Mouse (Mus musculus) forebrain, embryonic 16.5 days (tissue): Measurements from ENCODE around the gene Tmem231. TPM values are rescaled to one million over a fixed set of nuclear protein-coding genes. Genes with fewer than 3 reads are reported as not detected.

ENCODE experiments used
- ATAC-seq: fragments of 200-750 bp; cut with Nextera tagmentation; 2 replicates; pipeline ENCODE4 v1.8.0; 2017; ENCODE audit warnings: mild to moderate bottlenecking, moderate library complexity
- H3K27ac ChIP-seq: fragments of 300-500 bp; sonication (generic); 2 replicates; pipeline ENCODE4 v1.5.1; 2014; ENCODE audit warnings: low read length, control low read depth
- H3K27me3 ChIP-seq: fragments of 300-500 bp; sonication (generic); replicated peaks from 2 replicates; pipeline ENCODE4 v1.6.1; 2014; ENCODE audit warnings: low read length; ENCODE audit not compliant: control insufficient read depth, insufficient read depth
- H3K36me3 ChIP-seq: fragments of 300-500 bp; sonication (generic); 2 replicates; pipeline ENCODE4 v1.6.1; 2014; ENCODE audit not compliant: control insufficient read depth, insufficient read depth
- H3K4me1 ChIP-seq: fragments of 300-500 bp; sonication (generic); replicated peaks from 2 replicates; pipeline ENCODE4 v1.6.1; 2014; ENCODE audit warnings: low read length; ENCODE audit not compliant: control insufficient read depth, insufficient read depth
- H3K4me2 ChIP-seq: fragments of 300-500 bp; sonication (generic); 2 replicates; pipeline ENCODE4 v1.6.1; 2014; ENCODE audit warnings: mild to moderate bottlenecking, low read length, control low read depth
- H3K4me3 ChIP-seq: fragments of 300-500 bp; sonication (generic); replicated peaks from 2 replicates; pipeline ENCODE4 v1.5.1; 2014; ENCODE audit warnings: mild to moderate bottlenecking, low read length, control low read depth
- H3K9ac ChIP-seq: fragments of 300-500 bp; sonication (generic); replicated peaks from 2 replicates; pipeline ENCODE4 v1.6.1; 2014; ENCODE audit warnings: low read depth, low read length, control low read depth
- H3K9me3 ChIP-seq: fragments of 300-500 bp; sonication (generic); 2 replicates; pipeline ENCODE4 v1.6.1; 2016; ENCODE audit warnings: low read length; ENCODE audit not compliant: control insufficient read depth
- WGBS: fragments of 180-500 bp; shearing (Covaris S2); extraction: QIAGEN DNeasy Blood & Tissue Kit; methylation state at CpG from one replicate; pipeline ENCODE4 v1.1.7; 2014; 5-methylcytosine and 5-hydroxymethylcytosine counted together
- polyA plus RNA-seq: library from polyadenylated mRNA; unstranded; fragments of >200 nt; fragmentation: Nextera tagmentation; extraction: Ambion mirVana; gene quantifications from 2 replicates; pipeline ENCODE4 v1.2.1, GENCODE M21; 2015

Gene Tmem231
- polyA plus RNA-seq, 1 experiment from 2014 or later: 14.1 TPM

DNA sequence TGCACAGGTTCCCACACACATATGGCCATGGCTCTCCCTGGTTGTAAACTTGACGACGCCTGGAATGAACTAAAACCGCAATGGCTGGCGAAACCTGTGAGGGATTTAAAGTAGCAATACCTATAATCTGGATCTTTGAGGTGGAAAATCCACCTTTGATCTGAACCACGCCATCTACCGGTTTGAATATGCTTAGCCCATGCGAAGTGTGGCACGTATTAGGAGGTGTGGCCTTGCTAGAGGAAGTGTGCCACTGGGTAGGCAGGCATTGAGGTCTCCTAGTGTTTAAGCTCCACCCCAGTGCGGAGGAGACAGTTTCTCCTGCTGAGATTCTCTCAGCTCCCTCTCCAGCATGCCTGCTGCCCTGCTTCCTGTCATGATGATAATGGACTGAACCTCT is 56.0 kb downstream of the Tmem231 start:
- no peak for ATAC-seq
- Histone ChIP-seq H3K4me1 (peaks cover 8% of the 10 kb centered on the region), H3K27me3 (no peaks in the 10 kb centered on the region)

DNA sequence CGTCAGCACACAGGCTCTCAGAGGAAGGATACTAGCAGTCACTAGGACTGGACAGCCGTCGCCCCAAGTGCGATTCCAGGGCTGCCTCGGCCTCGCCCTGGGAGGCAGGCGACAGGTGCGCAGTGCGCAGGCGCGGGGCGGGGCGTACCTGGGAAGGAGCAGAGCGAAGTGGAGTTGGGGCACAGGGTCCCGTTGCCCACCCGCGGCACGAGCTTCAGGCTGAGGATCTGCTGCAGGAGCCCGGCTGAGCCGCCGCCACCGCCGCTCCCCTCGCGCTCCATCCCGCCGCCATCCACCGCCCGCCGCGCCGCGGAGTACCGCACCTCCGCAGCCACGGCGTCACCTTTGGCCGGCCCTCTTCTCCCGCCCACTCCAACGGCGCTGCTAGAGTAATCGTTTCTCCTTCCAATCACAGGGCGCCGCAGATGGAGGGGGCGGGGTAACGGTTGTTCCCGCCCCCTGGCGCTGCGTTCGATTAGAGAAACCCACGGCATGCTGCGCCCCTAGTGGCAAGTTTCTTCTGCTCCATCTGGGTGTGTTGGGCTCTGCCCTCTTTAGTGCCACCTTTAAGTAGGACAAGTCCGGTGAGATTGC is 57.2 kb downstream of the Tmem231 start, which contains the start of gene Tmem170:
TSS of gene Tmem170 (minus strand) at position 396 of the 594 bp plus-strand sequence.
- H3K9ac ChIP-seq: peak within 1 kb of the TSS; percentile 71
- H3K36me3 ChIP-seq: no peaks in the 10 kb centered on the region
- peak within 1 kb of the TSS; percentile 86 for H3K4me3 ChIP-seq
- H3K4me1 ChIP-seq: peaks cover 8% of the 10 kb centered on the region
- H3K4me2 ChIP-seq: peak within 1 kb of the TSS; percentile 82
- no peaks in the 10 kb centered on the region for H3K27me3 ChIP-seq
- H3K27ac ChIP-seq: peak within 1 kb of the TSS; percentile 63
- H3K9me3 ChIP-seq: no peaks in the 10 kb centered on the region
- under 1% methylated on average over 48 of the region's 53 CpGs for WGBS
- peak; percentile 98 for ATAC-seq

More for the DNA sequence above, 56.0 kb downstream of the Tmem231 start:
- no peaks in the 10 kb centered on the region for H3K9me3 ChIP-seq
- WGBS: 68% methylated on average over 9 of the region's 9 CpGs
- no peak overlapping the region for H3K4me2 ChIP-seq
- H3K4me3 ChIP-seq: no peak overlapping the region
- H3K36me3 ChIP-seq: no peaks in the 10 kb centered on the region
- no peak overlapping the region for H3K9ac ChIP-seq
- no peak overlapping the region for H3K27ac ChIP-seq

DNA sequence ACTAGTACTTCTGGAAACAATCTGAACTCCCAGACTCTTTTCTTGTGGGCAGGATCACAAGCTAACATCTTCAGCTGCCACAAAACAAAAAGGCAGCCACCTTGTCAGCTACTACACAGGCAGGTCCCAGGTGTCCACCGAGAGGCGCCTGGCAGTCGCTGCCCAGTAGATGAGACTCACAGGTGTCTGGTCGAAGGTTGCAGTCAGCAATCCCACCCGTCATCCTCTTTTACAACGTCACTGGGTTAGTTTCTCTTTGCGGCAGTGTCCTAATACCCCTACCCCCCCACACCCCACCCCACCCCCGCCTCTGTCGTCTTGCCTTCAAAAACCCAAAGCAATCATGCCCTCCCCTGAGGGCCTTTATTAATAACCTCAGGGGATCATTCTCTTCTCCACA is 57.9 kb downstream of the Tmem231 start:
- peaks cover 8% of the 10 kb centered on the region for H3K4me1 ChIP-seq
- no peaks in the 10 kb centered on the region for H3K36me3 ChIP-seq
- no peak for ATAC-seq
- H3K27ac ChIP-seq: no peak overlapping the region
- peak overlapping the region; percentile 71 for H3K9ac ChIP-seq
- H3K4me2 ChIP-seq: peak overlapping the region; percentile 82
- H3K4me3 ChIP-seq: peak overlapping the region; percentile 86
- WGBS: 24% methylated on average over 9 of the region's 9 CpGs
- H3K9me3 ChIP-seq: no peaks in the 10 kb centered on the region
- H3K27me3 ChIP-seq: no peaks in the 10 kb centered on the region

DNA sequence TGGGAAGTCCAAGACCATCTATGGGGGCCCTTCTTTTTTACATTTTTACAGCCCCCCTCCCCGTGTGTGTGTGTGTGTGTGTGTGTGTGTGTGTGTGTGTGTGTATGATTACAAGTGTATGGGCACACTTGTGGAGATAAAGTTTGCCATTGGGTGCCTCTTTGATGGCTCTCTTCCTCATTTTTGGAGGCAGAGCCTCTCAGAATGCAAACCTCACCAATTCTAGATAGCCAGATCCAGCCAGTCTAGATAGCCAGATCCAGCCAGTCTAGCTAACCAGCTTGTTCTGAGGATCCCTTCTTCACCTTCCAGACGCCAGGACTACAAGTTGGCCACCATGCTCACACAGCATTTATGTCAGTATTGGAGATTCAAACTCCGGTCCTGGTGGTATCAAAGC is 62.4 kb downstream of the Tmem231 start:
- WGBS: 76% methylated on average over 3 of the region's 3 CpGs
- peaks cover 6% of the 10 kb centered on the region for H3K4me1 ChIP-seq
- H3K4me2 ChIP-seq: no peak overlapping the region
- no peak for ATAC-seq
- no peaks in the 10 kb centered on the region for H3K9me3 ChIP-seq
- H3K36me3 ChIP-seq: no peaks in the 10 kb centered on the region
- H3K4me3 ChIP-seq: no peak overlapping the region
- H3K27ac ChIP-seq: no peak overlapping the region
- H3K27me3 ChIP-seq: no peaks in the 10 kb centered on the region
- H3K9ac ChIP-seq: no peak overlapping the region

DNA sequence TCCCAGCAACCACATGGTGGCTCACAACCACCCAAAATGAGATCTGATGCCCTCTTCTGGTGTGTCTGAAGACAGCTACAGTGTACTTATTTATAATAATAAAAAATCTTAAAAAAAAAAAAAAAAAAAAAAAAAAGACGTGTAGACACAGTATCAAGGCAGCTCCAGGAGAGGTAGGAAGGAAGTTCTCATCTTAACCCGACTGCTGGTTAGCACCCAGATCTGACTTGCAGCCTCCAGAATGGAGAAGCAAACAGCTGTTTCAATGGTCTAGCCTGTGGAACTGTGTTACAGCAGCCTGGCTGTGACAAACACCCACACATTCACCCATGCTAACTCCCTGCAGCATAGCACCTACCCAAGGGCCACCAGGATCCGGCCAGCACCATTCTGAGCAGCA is 63.3 kb downstream of the Tmem231 start:
- H3K4me3 ChIP-seq: no peak overlapping the region
- 91% methylated on average over 3 of the region's 3 CpGs for WGBS
- H3K9ac ChIP-seq: no peak overlapping the region
- H3K27me3 ChIP-seq: no peaks in the 10 kb centered on the region
- no peak for ATAC-seq
- H3K36me3 ChIP-seq: no peaks in the 10 kb centered on the region
- no peak overlapping the region for H3K27ac ChIP-seq
- H3K4me2 ChIP-seq: no peak overlapping the region
- H3K4me1 ChIP-seq: no peaks in the 10 kb centered on the region
- H3K9me3 ChIP-seq: no peaks in the 10 kb centered on the region

DNA sequence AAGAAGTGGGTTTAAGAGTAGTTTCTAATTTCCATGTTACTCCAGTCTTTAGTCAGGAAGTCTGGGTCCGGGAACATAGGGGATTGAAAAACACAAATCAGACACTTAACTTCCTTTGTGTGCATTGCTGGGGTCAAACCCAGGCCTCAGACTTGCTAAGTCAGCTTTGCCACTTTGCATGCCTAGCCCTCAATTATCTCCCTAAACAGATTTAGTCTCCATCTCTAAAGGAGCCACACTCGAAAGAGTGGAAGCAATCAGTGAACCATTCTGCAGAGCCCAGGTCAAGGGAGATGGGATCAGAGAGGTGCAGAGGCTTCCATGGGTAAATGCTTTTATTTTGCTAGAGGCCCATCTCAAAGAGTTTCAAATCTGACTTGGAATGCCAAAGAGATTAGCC is 65.0 kb downstream of the Tmem231 start:
- Histone ChIP-seq H3K36me3 (no peaks in the 10 kb centered on the region), H3K4me2 (no peak overlapping the region), H3K9me3 (no peaks in the 10 kb centered on the region), H3K4me1 (no peaks in the 10 kb centered on the region), H3K4me3 (no peak overlapping the region), H3K27ac (no peak overlapping the region), H3K9ac (no peak overlapping the region), H3K27me3 (no peaks in the 10 kb centered on the region)
- 56% methylated on average over 2 of the region's 2 CpGs for WGBS
- ATAC-seq: no peak

DNA sequence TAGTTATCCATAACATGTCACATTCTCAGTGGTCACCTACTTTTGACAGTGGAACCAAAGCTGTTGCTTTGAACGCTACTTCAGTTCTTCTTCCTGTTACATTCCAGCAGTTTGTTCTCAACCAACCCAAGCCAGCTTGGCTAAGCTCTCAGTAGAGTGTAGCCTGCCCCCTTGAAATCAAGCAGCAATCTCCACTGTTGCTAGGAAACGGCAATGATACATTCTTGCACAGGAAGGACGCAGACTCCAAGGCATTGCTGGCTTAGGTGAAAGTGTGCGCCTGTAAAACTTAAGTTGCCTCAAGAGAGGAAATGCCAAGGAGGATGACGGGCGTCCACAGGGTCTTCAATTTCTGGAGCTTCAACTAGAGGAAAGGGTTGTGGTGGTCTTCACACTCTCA is 67.8 kb downstream of the Tmem231 start:
- WGBS: 95% methylated on average over 6 of the region's 6 CpGs
- Histone ChIP-seq H3K36me3 (no peaks in the 10 kb centered on the region), H3K9ac (no peak overlapping the region), H3K4me1 (no peaks in the 10 kb centered on the region), H3K4me3 (no peak overlapping the region), H3K27me3 (no peaks in the 10 kb centered on the region), H3K4me2 (no peak overlapping the region), H3K9me3 (no peaks in the 10 kb centered on the region), H3K27ac (no peak overlapping the region)
- no peak for ATAC-seq

DNA sequence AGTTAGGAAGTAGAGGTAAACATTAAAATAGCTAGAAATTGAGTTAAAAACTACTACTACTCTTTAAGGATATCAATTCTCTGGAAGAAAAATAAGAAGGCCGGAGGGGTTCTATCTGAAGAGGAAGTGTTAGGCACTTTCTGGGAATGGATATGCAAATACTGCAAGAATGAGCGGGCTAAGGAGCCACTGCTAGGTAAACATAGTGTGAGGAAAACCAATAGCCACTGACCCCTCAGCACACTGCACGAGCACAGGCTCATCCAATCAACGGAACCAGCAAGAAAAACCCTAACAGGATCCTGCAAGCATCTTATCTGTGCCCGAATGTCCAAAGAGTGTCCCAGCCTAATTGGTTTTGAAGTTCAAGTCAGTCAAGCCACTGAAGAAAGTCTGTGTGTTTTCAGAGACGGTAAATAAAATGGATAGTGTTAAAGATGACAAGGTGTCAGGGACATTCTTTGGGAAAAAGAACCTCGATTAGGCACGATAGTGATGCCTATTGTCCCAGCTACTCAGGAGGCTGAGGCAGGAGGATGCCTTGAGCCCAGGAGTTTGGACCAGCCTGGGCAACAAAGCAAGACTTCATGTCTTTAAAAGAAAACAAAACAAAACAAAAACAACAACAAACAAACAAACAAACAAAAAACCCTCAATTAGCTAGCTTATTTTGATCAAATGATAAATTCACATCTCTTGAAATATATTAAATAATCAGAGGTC is 68.4 kb downstream of the Tmem231 start:
- Histone ChIP-seq H3K27me3 (no peaks in the 10 kb centered on the region), H3K27ac (no peak overlapping the region), H3K4me2 (no peak overlapping the region), H3K4me3 (no peak overlapping the region), H3K9ac (no peak overlapping the region), H3K36me3 (no peaks in the 10 kb centered on the region), H3K9me3 (no peaks in the 10 kb centered on the region), H3K4me1 (no peaks in the 10 kb centered on the region)
- WGBS: 95% methylated on average over 8 of the region's 8 CpGs
- no peak for ATAC-seq

DNA sequence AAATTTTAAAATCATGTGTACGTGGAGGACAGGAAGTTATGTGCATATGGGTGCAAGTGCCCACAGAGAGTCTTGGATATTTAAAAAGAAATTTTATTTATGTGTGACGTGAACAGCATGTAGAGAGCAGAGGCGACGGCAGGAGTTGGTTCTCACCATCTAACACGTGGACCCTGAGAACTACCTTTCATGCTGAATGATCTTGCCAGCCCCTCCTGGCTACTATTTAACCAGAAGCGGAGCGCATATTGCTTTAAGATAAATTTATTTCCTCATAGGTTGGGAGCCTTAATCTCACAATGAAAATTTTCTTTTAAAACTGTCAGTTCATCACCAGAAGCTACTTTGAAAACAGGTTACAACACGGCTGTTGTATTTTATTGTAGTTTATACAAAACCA is 69.0 kb downstream of the Tmem231 start:
- H3K9me3 ChIP-seq: no peaks in the 10 kb centered on the region
- no peak overlapping the region for H3K4me3 ChIP-seq
- no peak overlapping the region for H3K4me2 ChIP-seq
- WGBS: 96% methylated on average over 8 of the region's 8 CpGs
- H3K4me1 ChIP-seq: no peaks in the 10 kb centered on the region
- no peak overlapping the region for H3K27ac ChIP-seq
- no peak overlapping the region for H3K9ac ChIP-seq
- no peaks in the 10 kb centered on the region for H3K36me3 ChIP-seq
- no peaks in the 10 kb centered on the region for H3K27me3 ChIP-seq
- no peak for ATAC-seq
